Mouse (Mus musculus) forebrain, embryonic 11.5 days (tissue): ENCODE data around the gene Tnfrsf9. TPM values are rescaled to one million over a fixed set of nuclear protein-coding genes. Genes with fewer than 3 reads are reported as not detected.

Experiments used
- ATAC-seq: fragments of 200-750 bp; cut with Nextera tagmentation; replicated peaks from 2 replicates; pipeline ENCODE4 v1.8.0; 2017; ENCODE audit warnings: moderate TSS enrichment; ENCODE audit not compliant: low FRiP score
- DNase-seq: peaks from one replicate; pipeline ENCODE4 v3.0.0-alpha.2; 2017; ENCODE audit warnings: low spot score
- H3K27ac ChIP-seq: fragments of 300-500 bp; sonication (generic); 2 replicates; pipeline ENCODE4 v1.5.1; 2014; ENCODE audit warnings: low read depth, low read length
- H3K27me3 ChIP-seq: fragments of 300-500 bp; sonication (generic); 2 replicates; pipeline ENCODE4 v1.6.1; 2014; ENCODE audit warnings: mild to moderate bottlenecking, low read length, mixed read lengths; ENCODE audit not compliant: control insufficient read depth, insufficient read depth
- H3K36me3 ChIP-seq: fragments of 300-500 bp; sonication (generic); 2 replicates; pipeline ENCODE4 v1.6.1; 2014; ENCODE audit warnings: mild to moderate bottlenecking, low read length, moderate library complexity, mixed read lengths; ENCODE audit not compliant: control insufficient read depth, insufficient read depth
- H3K4me1 ChIP-seq: fragments of 300-500 bp; sonication (generic); replicated peaks from 2 replicates; pipeline ENCODE4 v1.6.1; 2014; ENCODE audit warnings: low read length, mixed read lengths; ENCODE audit not compliant: control insufficient read depth, insufficient read depth
- H3K4me2 ChIP-seq: fragments of 300-500 bp; sonication (generic); 2 replicates; pipeline ENCODE4 v1.6.1; 2014; ENCODE audit warnings: low read depth, mild to moderate bottlenecking, low read length, moderate library complexity, mixed read lengths; ENCODE audit not compliant: severe bottlenecking
- H3K4me3 ChIP-seq: fragments of 300-500 bp; sonication (generic); 2 replicates; pipeline ENCODE4 v1.5.1; 2014; ENCODE audit warnings: low read depth, low read length
- H3K9ac ChIP-seq: fragments of 300-500 bp; sonication (generic); 2 replicates; pipeline ENCODE4 v1.6.1; 2014; ENCODE audit warnings: low read length
- H3K9me3 ChIP-seq: fragments of 300-500 bp; sonication (generic); 2 replicates; pipeline ENCODE4 v1.6.1; 2016; ENCODE audit warnings: low read length, mixed read lengths; ENCODE audit not compliant: control insufficient read depth
- WGBS: fragments of 180-500 bp; shearing (Covaris S2); extraction: QIAGEN DNeasy Blood & Tissue Kit; methylation state at CpG from one replicate; pipeline ENCODE4 v1.1.7; 2014; 5-methylcytosine and 5-hydroxymethylcytosine counted together
- polyA plus RNA-seq: library from polyadenylated mRNA; unstranded; fragments of >200 nt; fragmentation: Nextera tagmentation; extraction: Ambion mirVana; gene quantifications from 2 replicates; pipeline ENCODE4 v1.2.1, GENCODE M21; 2014

Tnfrsf9 gene
- polyA plus RNA-seq, 1 experiment from 2014 or later: 0.19 TPM

DNA sequence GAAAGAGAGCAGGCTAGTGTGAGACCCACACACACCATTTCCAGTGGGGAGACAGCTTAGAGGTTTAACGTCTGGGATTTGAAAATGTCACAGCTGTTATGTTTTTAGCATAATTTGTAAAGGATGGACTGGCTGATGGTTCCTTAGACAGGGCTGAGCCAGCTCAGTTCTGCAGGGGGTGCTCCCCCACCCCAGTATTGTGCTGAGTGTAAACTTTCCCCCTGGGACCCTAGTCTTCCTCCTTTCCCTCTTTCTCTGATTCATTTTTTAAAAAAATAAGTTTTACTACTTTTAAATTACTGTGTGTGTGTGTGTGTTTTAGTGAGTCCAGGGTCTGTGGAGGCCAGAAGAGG is 42.7 kb downstream of the Tnfrsf9 start:
- no peak overlapping the region for H3K4me3 ChIP-seq
- H3K9ac ChIP-seq: no peak overlapping the region
- no peak overlapping the region for H3K27ac ChIP-seq
- ATAC-seq (no peak), DNase-seq (no peak)
- no peaks in the 10 kb centered on the region for H3K27me3 ChIP-seq
- H3K4me1 ChIP-seq: no peaks in the 10 kb centered on the region
- H3K4me2 ChIP-seq: no peak overlapping the region
- no peaks in the 10 kb centered on the region for H3K36me3 ChIP-seq
- no peaks in the 10 kb centered on the region for H3K9me3 ChIP-seq
- WGBS: 74% methylated on average over 1 of the region's 1 CpGs

- no peak overlapping the region for H3K27ac ChIP-seq
- WGBS: 85% methylated on average over 7 of the region's 7 CpGs
- H3K4me2 ChIP-seq: no peak overlapping the region
- no peaks in the 10 kb centered on the region for H3K4me1 ChIP-seq
- no peaks in the 10 kb centered on the region for H3K27me3 ChIP-seq
- no peaks in the 10 kb centered on the region for H3K9me3 ChIP-seq
- H3K9ac ChIP-seq: no peak overlapping the region
- ATAC-seq (no peak), DNase-seq (no peak)
- no peaks in the 10 kb centered on the region for H3K36me3 ChIP-seq
- no peak overlapping the region for H3K4me3 ChIP-seq
These were observed 44.2 kb downstream of the Tnfrsf9 start for GRCm38 (mm10) chr4:150958536-150958935.

DNA sequence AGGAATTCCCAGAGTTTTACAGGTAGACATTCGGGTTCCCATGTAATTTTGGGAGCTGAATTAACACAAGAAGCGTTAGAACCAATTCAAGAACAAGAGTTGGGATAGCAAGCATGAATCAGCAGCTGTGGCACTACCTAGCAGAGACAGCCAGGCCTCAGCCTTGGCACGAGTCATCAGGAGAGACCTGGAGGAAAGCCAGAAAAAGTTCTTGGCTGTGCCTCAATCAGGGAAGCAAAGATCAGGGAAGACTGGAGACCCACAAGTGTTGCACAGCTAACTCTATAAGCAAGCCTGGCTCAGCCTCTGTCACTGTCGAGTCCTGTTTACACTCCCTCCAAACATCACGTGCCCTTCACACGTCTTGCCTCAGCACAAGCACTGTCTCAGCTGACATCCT is 47.9 kb downstream of the Tnfrsf9 start:
- 77% methylated on average over 6 of the region's 6 CpGs for WGBS

DNA sequence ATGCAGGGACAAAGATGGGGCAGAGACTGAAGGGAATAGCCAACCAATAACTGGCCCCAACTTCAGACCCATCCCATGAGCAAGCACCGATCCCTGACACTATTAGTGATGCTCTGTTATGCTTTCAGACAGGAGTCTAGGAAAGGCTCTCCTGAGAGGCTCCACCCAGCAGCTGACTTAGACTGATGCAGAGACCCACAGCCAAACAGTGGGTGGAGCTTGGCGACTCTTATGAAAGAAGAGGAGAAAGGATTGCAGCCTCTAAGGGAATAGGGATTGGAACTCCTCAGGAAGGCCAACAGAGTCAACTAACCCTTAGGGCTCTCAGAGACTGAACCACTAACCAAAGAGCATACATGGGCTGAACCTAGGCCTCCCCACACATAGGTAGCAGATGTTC is 49.3 kb downstream of the Tnfrsf9 start:
- no peaks in the 10 kb centered on the region for H3K27me3 ChIP-seq
- no peaks in the 10 kb centered on the region for H3K36me3 ChIP-seq
- no peak for ATAC-seq
- no peak for DNase-seq
- no peak overlapping the region for H3K27ac ChIP-seq
- no peak overlapping the region for H3K4me2 ChIP-seq
- H3K4me3 ChIP-seq: no peak overlapping the region
- H3K9me3 ChIP-seq: no peaks in the 10 kb centered on the region
- H3K4me1 ChIP-seq: no peaks in the 10 kb centered on the region
- 74% methylated on average over 2 of the region's 2 CpGs for WGBS
- H3K9ac ChIP-seq: no peak overlapping the region

More for the DNA sequence above, 47.9 kb downstream of the Tnfrsf9 start:
- H3K27ac ChIP-seq: no peak overlapping the region
- H3K4me3 ChIP-seq: no peak overlapping the region
- H3K4me2 ChIP-seq: no peak overlapping the region
- DNase-seq (no peak), ATAC-seq (no peak)
- H3K27me3 ChIP-seq: no peaks in the 10 kb centered on the region
- no peak overlapping the region for H3K9ac ChIP-seq
- no peaks in the 10 kb centered on the region for H3K36me3 ChIP-seq
- H3K4me1 ChIP-seq: no peaks in the 10 kb centered on the region
- H3K9me3 ChIP-seq: no peaks in the 10 kb centered on the region

DNA sequence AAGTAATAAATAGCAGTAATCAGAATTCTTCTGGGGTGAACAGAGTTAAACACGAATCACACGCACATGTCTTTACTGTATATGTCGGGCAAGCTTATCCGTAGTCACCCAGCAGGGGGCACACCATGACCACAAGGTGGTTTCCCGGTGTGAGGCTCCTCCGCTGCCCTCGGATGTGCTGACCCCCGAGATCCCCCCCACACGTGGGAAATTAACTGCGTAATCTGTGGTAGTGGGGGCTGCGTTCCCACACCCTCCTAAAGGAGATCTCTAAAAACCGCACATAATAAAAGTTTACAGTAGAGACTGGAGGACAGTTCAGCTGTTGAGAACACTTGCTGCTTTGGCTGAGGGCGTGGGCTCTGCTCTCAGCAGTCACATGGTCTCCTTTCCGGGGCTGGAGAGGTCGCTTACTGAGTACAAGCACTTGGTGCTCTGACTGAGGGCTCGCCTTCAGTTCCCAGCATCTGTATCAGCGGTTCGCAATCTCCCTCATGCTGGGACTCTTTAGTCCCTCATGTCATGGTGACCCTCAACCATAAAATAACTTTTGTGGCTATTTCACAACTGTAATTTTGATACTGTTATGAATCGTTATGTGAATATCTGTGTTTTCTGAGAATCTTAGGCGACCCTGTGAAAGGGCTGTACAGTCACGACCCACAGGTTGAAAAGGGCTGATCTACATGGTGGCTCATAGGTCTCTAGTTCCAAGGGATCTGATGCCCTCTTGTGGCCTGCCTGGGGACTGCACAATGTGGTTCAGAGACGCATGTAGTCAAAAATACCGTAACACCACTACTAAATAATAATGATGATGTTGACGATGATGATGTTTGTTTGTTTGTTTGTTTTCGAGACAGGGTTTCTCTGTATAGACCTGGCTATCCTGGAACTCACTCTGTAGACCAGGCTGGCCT is 50.5 kb downstream of the Tnfrsf9 start:
- DNase-seq (peak; percentile 89), ATAC-seq (no peak; the same call in 1 of the 2 replicates)
- Histone ChIP-seq H3K4me1 (no peaks in the 10 kb centered on the region), H3K27me3 (no peaks in the 10 kb centered on the region), H3K4me2 (peak overlapping the region; percentile 32; the same call in 1 of the 2 replicates), H3K27ac (no peak overlapping the region), H3K9me3 (no peaks in the 10 kb centered on the region), H3K4me3 (peak overlapping the region; percentile 1; the same call in 1 of the 2 replicates), H3K36me3 (no peaks in the 10 kb centered on the region), H3K9ac (no peak overlapping the region)
- WGBS: 16% methylated on average over 25 of the region's 25 CpGs

DNA sequence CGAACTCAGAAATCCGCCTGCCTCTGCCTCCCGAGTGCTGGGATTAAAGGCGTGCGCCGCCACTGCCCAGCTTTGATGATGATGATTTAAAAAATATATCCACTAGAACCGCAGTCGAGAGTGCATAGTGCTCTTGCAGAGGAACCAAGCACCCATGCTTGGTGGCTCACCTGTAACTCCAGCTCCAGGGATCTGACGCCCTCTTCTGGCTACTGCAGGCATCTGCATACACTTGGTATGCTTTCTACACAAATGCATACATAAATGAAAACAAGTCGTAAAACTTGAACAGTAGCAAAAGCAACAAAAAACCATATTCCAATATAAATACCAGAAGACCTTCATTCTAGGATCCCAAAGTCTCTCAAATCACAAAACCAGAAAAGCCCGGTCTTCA is 51.2 kb downstream of the Tnfrsf9 start:
- H3K27ac ChIP-seq: no peak overlapping the region
- WGBS: 71% methylated on average over 11 of the region's 11 CpGs
- H3K9ac ChIP-seq: no peak overlapping the region
- H3K4me3 ChIP-seq: no peak overlapping the region
- no peaks in the 10 kb centered on the region for H3K36me3 ChIP-seq
- H3K27me3 ChIP-seq: no peaks in the 10 kb centered on the region
- no peak overlapping the region for H3K4me2 ChIP-seq
- DNase-seq (no peak), ATAC-seq (no peak)
- H3K9me3 ChIP-seq: no peaks in the 10 kb centered on the region
- H3K4me1 ChIP-seq: no peaks in the 10 kb centered on the region

- Histone ChIP-seq H3K4me3 (no peak overlapping the region), H3K36me3 (no peaks in the 10 kb centered on the region), H3K4me1 (no peaks in the 10 kb centered on the region), H3K9ac (no peak overlapping the region), H3K27ac (no peak overlapping the region), H3K27me3 (no peaks in the 10 kb centered on the region), H3K4me2 (no peak overlapping the region), H3K9me3 (no peaks in the 10 kb centered on the region)
- DNase-seq (peak; percentile 72), ATAC-seq (no peak)
- WGBS: 24% methylated on average over 7 of the region's 7 CpGs
These were observed 52.2 kb downstream of the Tnfrsf9 start for GRCm38 (mm10) chr4:150966556-150966955.

DNA sequence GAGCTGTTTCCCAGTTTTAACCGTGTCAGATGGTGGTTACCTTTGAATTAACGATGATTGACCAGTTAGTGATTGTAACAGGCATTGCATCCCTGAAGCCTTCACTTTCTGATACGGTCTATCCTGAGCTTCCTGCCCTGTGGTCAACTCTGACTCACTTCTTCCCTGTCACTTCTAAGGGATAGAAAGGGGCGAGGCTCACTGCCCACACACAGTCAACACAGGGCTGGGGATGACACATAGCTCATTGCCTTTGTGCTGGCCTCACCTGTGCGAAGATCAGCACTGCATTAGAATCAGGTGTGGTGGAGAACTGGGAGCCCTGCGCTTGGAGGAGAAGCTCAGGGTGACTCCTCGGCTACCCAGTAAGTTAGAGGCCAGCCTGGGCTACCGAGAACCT is 54.6 kb downstream of the Tnfrsf9 start:
- 88% methylated on average over 8 of the region's 8 CpGs for WGBS
- Histone ChIP-seq H3K4me3 (no peak overlapping the region), H3K4me1 (no peaks in the 10 kb centered on the region), H3K4me2 (no peak overlapping the region), H3K9ac (no peak overlapping the region), H3K9me3 (no peaks in the 10 kb centered on the region), H3K36me3 (no peaks in the 10 kb centered on the region), H3K27me3 (no peaks in the 10 kb centered on the region), H3K27ac (no peak overlapping the region)
- no peak for ATAC-seq
- DNase-seq: no peak

DNA sequence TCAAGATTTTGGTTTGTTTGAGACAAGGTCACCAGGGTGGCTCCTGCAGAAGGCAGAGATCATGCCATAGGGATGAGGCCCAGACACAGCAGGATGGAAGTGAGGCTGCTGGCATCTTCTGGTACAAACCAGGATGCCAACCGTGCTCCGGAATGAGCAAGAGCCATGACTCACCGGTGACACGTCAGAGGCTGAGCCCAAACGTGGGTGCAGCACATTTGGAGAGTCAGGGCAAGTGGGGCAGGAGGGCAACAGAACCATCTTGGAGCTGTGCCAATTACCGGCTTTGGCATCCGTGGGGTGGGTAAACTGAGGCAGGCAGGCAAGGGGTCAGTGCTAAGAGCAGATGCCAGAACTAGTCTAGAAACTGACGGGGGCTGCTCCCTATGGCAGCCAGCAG is 58.9 kb downstream of the Tnfrsf9 start:
- Histone ChIP-seq H3K27ac (no peak overlapping the region), H3K9me3 (no peaks in the 10 kb centered on the region), H3K4me1 (no peaks in the 10 kb centered on the region), H3K4me2 (no peak overlapping the region), H3K36me3 (no peaks in the 10 kb centered on the region), H3K9ac (no peak overlapping the region), H3K27me3 (no peaks in the 10 kb centered on the region), H3K4me3 (no peak overlapping the region)
- 84% methylated on average over 8 of the region's 8 CpGs for WGBS
- ATAC-seq (no peak), DNase-seq (no peak)
